Mouse (Mus musculus) liver, postnatal 0 days (tissue): Measurements from ENCODE around the gene Ube2u.

ENCODE experiments used
- CTCF ChIP-seq: sonication (generic); IDR thresholded peaks from 2 replicates; pipeline ENCODE4 v1.5.1; 2016; ENCODE audit warnings: antibody characterized with exemption, low read depth
- EP300 ChIP-seq: IDR thresholded peaks from 2 replicates; pipeline ENCODE4 v1.6.1; 2016; ENCODE audit warnings: antibody characterized with exemption, low read depth, mild to moderate bottlenecking

- TF ChIP-seq CTCF = no peak
- no peak for TF ChIP-seq EP300
These were observed 17.9 kb downstream of the Ube2u start for GRCm38 (mm10) chr4:100496521-100496920.
